Mouse (Mus musculus): ENCODE measurements around the gene Acaa1a.
"Not testable (repeated sequence)": the region's sequence is repeated elsewhere in the genome, so short reads cannot be mapped to it uniquely, and the experiment has no call there.

Acaa1a gene

DNA sequence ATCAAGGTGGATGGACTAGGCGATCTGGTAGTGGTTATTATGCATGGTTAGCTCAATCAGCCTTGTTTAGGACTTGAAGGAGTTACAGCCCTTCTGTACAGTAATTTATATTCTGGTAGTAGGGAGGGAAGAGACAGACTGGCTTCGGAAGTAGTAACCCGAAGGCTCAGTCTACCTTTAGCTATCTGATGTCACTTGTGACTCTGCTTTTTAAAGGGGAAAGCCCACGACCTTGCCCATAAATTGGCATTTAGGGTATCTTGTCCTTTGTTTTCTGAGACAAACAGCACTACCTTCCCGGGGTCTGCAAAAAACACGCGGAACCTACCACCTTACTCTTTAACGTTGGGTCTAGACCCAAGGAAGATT, 720 bp downstream of the Acaa1a start:
- no peak for DNase-seq (ENCODE audit: low spot score)

DNA sequence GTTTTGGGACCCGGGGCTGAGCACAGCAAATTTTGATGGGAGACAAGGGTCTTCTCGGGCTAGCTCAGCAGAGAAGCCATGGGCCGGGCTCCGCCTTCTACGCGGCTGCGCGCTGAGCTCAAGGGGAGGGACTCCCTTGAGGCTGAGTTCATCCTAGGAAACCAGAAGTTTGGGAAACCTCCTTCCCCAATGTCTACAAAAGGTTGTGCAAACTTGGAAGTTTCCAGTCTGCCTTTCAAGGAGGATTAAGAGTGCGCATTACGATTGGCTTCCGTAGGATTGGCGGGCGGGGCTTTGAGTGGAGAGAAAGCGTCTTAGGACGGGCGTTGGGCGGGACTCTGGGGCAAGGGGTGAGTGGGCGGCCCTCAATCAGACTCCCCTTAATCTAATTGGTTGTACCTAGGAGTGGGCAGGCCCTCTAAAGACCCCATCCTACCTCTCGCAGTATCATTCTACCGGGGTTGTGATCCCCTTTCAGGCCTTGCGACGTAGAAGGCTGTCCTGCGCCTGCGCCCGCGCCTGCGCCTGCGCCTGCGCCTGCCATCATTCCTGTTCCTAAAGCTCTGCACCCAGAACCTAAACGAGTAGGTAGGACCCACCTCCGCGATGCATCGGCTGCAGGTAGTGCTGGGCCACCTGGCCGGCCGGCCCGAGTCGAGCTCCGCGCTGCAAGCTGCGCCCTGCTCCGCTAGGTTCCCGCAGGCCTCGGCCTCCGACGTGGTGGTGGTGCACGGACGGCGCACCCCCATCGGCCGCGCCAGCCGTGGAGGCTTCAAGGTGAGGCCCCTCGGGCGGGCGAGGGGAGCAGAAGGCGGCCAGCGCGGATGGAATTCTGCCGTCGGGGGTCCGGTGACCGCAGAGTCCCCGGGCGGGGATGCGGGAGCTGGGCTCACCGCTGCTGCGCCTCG, 1.7 kb downstream of the Acaa1a start, which contains the start of gene Myd88:
Gene Myd88, minus strand, starts transcription at position 503 of the 908 bp plus-strand sequence.
- DNase-seq (ENCODE audit: low spot score): peak; percentile 81

DNA sequence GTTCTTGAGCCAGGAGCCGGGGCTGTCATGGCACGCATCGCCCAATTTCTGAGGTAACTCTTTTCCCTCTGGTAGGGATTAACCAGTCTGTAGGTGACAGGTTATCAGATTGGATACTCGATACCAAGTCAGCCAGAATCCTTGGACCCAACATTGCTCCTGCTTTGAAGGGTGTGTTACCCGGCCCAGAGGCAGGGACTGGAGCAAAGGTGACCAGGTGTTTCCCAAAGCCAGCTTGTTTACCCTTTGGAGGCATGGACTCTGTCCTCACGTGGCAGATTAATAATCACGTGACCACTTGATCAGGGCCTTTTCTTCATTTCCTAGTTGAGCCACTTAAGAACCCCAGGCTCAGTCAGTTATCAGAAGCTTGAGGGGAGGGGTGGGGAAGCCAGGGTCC, 3.3 kb downstream of the Acaa1a start:
- no peak for DNase-seq (ENCODE audit: low spot score)

DNA sequence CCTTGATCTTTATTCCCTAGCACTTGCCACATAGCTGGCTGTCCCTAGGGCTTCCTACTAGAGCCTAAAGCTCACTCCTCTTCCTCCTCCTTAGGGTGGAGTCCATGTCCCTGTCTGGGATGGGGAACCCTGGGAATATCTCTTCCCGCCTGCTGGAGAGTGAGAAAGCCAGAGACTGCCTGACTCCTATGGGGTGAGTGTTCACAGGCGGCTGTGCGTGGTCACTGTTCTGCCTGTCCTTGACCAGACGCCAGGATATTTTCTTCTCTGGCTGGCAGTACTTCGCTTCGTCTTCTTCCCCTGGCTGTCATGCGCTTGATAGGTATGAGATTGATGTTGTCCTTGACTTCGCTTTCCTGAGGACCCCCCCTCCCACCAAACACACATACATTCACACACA, 6.9 kb downstream of the Acaa1a start:
- no peak for DNase-seq (ENCODE audit: low spot score)

DNA sequence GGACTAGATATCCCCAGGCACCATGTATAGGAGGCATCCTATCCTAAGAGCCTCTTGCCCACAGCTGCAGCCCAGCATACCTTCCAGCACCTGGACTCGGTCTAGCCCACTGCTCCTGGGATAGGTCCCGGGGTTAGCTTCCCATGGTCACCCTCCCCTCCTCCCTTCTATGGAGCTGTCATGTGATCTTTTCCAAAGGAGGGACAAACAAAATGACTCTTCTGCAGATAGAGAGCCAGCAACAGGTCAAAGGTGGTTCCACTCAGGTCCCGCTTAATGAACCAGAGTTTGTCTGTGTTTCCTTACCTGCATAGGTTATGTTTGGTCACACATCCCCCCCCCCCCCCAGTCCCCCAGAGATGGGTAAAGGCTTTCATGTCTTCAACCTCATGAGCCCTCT, 11.1 kb downstream of the Acaa1a start:
- DNase-seq (ENCODE audit: low spot score): no peak

DNA sequence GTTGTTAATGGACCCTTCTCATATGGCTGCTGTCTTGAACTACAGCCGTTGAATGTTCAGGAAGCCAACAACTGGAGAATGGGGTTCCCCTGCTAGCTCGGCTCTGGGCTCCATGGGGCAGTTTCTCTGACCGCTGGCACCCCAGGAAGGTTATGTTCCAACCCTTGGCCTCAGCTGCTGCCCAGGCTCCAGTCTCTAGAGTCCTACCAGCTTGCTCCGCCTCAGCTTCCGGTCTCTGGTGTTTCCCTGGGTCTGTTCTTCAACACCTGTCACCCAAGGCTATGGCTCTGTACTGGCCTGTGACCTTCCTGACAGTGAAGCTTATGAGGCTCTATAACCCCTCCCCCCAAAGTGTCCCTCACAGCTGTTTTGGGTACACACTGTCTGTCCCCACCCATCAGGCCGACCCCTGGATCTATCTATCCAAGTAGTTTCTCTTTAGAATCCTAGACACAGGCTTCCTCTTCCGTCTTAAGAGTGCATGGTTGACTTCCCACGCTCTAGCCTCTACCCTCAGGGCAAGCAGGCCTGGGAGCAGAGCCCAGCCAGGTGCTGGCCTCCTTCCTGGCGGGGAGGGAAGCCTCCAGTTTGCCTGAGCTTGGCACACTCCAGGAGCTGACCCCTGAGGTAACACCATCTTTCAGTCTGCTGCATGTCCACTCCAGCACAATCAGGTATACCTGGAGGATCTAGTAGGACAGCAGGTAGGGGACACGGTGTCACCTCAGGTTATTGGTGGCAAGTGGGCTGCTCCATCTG, 11.7 kb downstream of the Acaa1a start:
- DNase-seq (ENCODE audit: low spot score): no peak

GRCm38 (mm10) chr9:119352060-119352459, 12.6 kb downstream of the Acaa1a start:
- peak; percentile 57 for DNase-seq (ENCODE audit: low spot score)

- no peak for DNase-seq (ENCODE audit: low spot score)
These were observed 14.4 kb downstream of the Acaa1a start for GRCm38 (mm10) chr9:119353926-119354325.

DNA sequence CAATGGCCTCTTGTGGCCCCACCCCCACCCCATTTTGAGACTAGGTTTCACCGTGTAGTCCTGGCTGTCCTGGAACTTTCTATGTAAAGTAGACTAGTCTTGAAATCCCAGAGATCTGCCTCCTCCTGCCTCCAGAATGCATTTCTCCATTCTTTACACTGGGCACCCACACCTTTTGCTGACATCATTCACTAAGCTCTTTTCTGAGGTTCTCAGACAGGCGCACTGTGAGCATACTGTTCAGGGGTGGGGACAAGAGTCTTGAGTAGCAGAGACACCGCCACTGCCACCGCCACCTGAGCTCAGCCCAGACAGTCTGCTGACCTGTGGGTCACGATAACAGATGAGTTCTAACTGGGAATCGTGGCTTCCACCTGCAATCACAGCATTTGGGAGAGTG, 16.5 kb downstream of the Acaa1a start:
- no peak for DNase-seq (ENCODE audit: low spot score)

GRCm38 (mm10) chr9:119357331-119358057, 18.0 kb downstream of the Acaa1a start, which contains the start of gene Xylb:
Gene Xylb, plus strand, starts transcription at chr9:119357381.
- peak; percentile 77 for DNase-seq (ENCODE audit: low spot score)

DNA sequence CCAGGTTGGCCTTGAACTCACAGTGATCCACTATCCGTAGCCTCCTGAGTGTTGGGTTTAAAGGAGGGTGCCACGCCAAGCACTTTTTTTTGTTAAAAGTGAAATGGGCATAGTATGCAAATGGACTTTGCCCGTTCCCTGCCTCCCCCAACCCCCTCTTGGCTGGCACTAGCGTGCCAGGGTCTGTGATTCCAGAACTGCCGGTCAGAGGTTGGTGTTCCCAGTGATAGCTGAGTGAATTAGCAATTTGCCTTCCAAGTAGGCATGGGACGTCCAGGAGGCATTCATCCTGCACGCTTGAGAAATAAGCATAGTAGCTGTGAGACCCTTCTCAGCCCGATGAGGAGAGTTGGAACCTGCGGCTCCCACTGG, 18.6 kb downstream of the Acaa1a start:
- no peak for DNase-seq (ENCODE audit: low spot score)

DNA sequence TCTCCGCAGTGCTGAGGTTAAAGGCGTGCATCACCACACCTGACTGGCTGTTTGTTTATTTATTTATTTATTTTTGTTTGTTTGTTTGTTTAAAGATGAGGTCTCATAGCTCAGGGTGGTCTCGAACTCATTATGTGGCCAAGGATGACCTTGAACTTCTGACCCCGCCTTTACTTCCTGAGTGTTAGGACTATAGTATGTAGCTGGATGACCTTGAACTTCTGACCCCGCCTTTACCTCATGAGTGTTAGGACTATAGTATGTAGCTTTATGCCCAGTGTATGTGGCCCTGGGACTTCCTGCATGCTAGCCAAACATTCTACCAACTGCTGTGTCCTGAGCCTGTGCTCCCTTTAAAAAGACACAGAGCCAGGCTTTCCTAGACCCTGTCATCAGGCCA, 21.9 kb downstream of the Acaa1a start:
- no peak for DNase-seq (ENCODE audit: low spot score)

DNA sequence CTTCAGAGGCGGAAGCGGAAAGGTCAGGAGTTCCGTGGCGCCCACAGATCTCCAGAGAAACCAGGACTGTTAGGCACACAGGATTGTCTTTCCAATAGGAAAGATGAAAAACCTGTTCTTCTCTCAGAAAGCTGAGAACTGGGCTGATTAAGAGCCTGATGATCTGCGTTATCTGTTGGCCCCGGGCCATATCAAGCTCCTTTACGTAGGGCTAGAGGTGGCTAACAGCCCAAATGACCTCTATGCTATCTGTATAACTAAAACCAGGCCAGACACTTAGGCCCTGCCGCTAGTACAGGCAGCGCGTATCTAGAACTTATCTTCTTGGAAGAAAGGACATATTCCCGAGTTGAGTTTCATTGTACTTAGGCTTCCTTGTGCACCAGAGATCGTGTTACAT, 23.8 kb downstream of the Acaa1a start:
- DNase-seq (ENCODE audit: low spot score): no peak

DNA sequence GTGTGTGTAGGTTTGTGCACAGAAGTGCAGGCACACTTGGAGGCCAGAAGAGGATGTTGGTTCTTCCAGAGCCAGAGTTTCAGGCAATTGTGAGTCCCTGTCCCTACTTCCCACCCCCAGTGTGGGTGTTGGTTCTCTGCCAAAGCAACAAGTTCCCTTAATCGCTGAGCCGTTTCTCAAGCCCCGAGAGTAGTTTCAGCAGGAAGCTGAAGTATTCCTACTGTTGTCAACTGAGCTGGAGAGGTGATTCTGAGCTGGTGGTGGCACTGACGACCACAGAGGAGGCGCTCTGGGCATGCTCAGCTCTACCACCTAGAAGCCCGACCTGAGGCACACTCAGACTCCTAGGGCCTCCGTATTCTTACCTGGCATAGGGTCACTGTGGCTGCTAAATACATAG, 25.8 kb downstream of the Acaa1a start, which contains the start of gene Slc22a14:
Gene Slc22a14, minus strand, starts transcription at position 270 of the 400 bp plus-strand sequence.
- DNase-seq (ENCODE audit: low spot score): no peak

DNA sequence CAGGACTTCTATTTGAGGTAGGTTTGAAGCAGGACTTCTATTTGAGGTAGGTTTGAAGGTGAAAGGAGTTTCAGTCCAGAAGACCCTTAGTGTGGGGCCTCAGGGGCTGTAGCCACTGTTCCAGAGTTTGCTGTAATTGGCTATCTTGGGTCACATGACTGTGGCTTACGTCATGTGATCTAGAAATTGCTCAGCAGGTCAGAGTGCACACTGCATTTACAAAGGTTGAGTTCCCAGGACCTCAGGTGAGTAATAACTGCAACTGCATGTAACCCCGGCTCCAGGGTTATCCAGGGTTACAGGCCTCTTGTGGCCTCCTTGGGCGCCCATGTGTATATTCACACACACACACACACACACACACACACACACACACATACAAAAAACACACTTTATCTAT, 28.9 kb downstream of the Acaa1a start:
- DNase-seq (ENCODE audit: low spot score): no peak

DNA sequence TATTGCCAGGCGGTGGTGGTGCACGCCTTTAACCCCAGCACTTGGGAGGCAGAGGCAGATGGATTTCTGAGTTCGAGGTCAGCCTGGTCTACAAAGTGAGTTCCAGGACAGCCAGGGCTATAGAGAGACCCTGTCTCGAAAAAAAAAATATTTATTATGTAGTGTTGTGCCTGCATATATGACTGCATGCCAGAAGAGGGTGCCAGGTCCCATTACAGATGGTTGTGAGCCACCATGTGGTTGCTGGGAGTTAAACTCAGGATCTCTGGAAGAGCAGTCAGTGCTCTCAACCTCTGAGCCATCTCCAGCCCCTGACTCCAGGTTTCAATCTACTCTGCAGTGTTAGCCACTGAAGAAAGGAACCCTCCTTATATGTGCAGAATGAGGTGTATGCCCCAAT, 31.3 kb downstream of the Acaa1a start:
- DNase-seq (ENCODE audit: low spot score): not testable (repeated sequence)

GRCm38 (mm10) chr9:119371251-119371650, 31.8 kb downstream of the Acaa1a start:
- DNase-seq (ENCODE audit: low spot score): no peak

GRCm38 (mm10) chr9:119375008-119375407, 35.5 kb downstream of the Acaa1a start:
- DNase-seq (ENCODE audit: low spot score): no peak

DNA sequence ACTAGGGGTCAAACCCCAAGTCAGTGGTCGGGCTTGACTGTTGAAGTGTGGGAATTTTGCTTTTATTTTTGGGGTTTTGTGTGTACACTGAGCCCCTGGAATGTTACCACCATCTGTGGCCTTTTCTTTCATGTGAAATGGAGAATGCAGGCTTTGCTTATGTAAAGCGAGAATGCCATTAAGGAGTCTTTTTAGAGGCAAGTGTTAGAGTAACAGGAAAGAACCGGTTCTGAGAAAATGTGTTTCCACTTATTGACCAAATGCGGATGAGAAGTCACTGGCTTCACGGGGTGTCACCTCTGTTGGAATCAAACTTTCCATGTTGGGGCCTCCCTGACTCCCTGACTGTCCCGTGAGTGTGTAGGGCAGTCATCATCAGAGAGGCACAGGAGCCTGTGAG, 36.1 kb downstream of the Acaa1a start:
- DNase-seq (ENCODE audit: low spot score): no peak

- DNase-seq (ENCODE audit: low spot score): no peak
These were observed 38.8 kb downstream of the Acaa1a start for GRCm38 (mm10) chr9:119378231-119378630.

DNA sequence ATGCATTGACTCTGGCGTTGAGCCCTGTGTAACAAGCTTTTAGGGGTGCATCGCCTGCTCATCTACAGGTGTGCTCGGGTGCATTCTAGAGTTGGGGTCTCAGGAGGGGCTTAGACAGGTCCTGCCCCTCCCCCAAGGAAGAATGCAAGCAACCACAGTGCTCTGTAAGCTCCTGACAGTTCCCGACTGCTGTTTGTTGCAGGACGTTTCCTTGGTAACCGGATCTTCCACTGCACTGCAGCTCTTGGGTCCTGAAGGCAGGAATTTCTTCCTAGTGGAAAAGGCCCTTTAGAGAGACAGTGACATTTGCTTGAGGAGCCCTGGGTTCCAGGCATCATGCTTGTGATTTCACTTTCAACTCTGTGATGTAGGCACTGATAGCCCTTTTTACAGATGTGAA, 43.1 kb downstream of the Acaa1a start:
- no peak for DNase-seq (ENCODE audit: low spot score)

- no peak for DNase-seq (ENCODE audit: low spot score)
These were observed 49.5 kb downstream of the Acaa1a start for GRCm38 (mm10) chr9:119388956-119389355.

All from spleen, adult 12 weeks (tissue).